Mouse (Mus musculus): ENCODE measurements at regions not wholly inside any gene's neighbourhood (a gene's known extent, or its start where the extent isn't known, plus 50 kb on each side); places are given as distances from the start of the nearest gene placed in this dataset.

DNA sequence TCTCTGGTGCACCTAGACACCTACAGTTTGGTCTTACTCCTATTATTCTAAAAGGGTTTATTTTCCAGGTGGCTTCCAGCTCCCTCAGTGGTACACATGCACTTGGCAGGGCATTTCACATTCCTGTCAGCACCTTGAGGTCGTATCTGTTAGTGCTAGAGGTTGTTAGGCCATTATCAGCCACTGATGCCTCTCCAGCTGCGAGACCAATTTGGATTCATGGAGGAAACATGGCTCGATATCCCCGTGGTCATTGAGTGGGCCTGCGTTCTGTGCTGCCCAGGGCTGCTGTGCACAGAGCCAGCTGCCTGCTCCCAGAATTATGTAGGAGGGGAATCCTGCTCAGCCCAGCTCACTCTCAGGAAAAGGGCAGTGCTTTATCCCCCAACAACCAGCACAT is 60.1 kb upstream of the Irx1 start:
- DNase-seq = no peak

DNA sequence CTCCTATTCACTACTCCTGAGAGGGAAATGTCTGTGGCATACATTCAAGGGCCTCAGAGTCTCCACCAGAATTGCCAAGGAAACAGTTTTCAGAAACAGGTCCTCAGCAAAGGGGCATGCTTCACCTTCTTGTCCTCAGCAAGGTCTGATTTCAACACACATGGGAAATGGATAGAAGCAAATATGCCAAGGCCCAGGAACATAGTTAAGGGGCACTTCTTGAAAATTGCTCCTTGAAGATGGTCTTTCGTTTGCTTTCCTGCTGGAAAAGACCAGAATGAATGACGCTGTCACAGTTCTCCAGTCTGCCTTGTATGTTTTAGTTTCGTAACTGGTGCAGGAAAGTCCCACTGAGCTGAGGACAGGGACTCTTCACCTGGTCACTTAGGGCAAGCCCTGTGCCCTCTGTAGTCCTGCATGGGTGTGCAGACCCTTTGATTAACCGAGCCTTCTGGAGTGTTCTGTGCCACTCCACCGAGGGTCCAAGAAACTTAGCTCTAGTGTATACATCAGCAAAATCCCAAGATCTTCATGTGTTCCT is 80.5 kb upstream of the Irx1 start:
- DNase-seq = no peak

DNA sequence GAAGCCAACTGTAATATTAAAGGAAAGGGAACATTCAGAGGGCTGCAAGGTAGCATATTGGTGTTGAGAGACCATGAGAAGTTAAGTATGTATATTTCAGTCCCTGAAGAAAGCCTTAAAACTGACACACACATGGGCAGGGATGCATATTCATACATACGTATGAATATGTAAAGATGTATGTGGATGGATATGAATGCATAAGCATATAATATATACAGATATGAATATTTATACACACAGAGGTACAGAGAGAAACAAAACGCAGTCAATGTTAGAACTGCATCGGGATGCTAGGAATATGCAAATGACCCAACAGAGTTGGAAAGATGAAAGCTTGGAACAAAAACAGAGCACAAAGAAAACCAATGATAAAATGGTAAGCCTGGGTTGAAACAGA is 92.9 kb upstream of the Irx1 start:
- no peak for DNase-seq

DNA sequence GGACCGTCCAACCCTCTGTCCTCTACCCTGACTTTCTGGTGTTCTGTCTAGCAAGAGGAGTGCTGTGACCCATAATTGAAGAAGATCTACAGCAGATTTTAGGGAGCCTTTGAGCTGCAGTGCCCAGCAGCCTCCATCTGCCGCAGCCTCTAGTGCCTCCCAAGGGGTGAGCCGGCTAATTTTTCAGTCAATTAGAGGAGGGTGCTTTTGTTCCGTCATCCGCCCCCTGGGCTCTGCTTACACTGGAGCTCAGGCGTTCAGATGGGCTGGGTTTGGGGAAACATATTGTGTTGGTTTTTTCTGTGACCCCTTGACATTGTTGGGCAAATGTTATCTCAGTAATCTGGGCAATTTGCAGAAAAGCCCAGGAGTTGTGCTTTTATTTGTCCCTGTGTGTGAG is 98.1 kb upstream of the Irx1 start:
- DNase-seq = no peak

DNA sequence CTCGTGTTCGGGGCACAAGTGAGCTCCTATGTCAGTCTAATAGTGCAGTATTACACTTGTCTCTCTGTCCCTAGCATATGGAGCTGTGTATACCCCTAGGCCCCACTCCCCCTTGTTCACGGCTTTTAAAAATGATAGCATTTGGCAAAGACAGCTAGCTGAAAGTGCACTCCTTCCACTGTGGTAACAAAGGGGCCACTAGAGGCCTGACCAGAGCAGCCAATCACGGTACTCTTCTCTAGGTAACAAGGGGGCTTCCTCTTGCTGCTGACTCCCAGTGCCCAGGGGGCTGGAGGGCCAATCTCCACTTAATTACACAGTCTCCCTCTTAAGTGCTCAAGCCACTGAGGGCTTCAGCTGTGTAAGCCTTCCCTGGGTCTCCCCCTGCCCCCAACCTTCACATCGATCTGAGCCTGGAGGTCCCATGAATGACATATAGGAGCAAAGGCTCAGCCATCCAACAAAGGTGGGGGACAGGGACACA is 99.8 kb upstream of the Irx1 start:
- no peak for DNase-seq

DNA sequence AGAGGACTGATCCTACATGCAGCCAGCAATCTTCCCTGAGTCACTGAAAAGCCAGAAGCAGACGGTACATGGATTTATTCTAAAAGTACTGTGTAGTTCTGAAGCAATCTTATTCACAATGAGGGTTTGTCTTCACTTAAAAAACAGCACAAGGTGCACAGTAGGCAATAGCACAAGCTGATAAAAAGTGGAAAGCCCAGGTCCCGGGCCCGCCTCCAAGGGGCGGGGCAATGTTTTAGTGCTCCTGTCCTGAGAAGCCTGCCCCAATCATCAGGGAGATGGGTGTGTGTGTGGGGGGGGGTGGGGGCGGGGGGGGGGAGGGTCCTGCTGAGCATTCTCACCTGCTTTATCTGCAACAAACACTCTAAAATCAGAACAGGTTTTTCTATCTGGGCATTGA is 133.1 kb upstream of the Irx1 start:
- no peak for DNase-seq

DNA sequence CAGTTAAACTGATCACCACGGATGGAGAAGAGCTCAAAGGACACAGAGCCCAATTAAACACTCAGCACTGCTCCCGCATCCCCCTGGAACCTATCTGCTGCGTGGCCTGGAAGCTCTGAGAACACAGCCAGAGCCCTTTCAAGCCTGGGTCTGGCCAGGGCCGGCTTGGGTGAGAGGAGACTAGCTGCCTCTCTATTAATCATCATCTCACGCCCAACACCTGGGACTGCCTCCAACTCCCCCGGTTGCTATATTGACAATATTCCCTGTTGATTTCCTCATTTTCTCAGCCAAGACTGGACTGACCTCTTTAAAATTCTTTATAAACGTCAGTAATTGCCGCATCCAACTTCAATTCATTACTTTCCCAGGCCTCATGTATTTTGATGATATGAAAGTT is 133.7 kb upstream of the Irx1 start:
- DNase-seq = no peak

DNA sequence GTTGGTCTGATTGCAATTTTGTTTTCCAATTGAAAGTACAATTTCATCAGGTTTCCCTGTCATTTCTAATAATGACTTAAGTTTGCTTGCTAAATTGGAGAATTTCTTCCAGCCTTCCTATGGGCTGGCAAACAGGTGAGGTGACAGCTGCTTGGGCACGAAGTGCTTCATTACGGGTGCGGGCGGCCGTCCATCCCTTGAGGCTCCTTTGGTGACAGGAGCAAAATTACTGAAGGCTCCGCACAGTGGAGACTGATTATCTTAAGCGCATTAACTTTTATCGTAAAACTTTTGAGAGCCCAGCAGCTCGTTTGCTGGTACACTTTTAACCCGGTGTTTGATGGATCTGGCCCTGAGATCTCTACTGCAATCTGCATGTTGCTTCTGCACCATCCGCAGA is 134.3 kb upstream of the Irx1 start:
- no peak for DNase-seq

DNA sequence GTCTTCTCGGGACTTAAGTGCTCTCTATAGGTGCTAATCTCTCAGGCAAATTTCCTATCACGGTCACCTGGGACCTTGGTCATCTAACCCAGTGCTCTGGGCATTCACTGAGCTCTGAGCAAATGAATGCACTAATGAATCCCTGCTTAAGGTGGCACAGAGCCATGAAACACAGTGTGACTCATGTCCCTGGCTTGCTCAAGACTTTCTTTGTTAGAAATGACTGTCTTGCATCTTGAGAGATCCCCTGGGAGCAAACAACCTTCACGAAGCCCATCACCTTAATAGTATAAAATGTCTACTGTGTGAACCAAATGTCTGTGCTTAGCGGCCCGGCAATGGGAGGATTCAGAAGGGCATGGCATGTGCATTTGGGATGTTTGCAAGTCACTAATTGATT is 137.2 kb upstream of the Irx1 start:
- DNase-seq = no peak

DNA sequence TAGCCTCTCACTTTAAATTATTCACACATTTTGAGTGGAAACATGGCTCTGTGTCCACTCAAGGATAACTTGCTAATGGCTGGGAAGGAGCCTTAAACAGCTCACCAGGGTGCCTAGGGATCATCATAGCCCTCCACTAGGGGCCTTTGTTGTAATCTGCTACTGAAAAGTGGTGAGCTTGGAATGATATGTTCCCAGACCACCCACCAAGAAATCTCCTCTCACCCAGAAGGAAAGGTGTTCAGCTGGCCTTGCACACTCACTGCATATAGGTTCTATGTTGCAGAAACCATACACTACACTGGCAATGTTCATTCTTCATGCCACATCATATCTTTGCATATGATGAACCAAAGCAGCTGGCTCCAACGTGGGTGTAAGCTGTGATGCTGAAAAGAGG is 145.1 kb upstream of the Irx1 start:
- no peak for DNase-seq

DNA sequence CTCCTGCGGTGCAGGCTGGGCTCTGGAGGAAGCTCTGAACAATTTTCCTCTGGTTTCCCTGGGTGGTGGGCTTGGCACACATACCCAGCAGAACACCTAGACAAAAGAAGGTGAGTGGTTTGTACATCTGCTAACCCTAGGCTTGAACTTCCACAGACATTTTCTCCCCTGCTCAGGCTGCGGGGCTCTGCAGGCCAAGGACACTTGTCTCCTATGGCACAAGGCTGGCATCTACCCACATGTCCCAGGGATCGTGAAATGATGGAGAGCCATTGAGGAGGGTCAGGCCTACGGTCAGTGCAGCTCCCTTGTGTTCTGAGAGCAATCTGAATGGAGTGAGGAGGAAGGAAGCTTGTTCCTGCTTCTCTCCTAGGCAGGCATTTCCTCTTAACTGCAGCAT is 150.4 kb upstream of the Irx1 start:
- no peak for DNase-seq

DNA sequence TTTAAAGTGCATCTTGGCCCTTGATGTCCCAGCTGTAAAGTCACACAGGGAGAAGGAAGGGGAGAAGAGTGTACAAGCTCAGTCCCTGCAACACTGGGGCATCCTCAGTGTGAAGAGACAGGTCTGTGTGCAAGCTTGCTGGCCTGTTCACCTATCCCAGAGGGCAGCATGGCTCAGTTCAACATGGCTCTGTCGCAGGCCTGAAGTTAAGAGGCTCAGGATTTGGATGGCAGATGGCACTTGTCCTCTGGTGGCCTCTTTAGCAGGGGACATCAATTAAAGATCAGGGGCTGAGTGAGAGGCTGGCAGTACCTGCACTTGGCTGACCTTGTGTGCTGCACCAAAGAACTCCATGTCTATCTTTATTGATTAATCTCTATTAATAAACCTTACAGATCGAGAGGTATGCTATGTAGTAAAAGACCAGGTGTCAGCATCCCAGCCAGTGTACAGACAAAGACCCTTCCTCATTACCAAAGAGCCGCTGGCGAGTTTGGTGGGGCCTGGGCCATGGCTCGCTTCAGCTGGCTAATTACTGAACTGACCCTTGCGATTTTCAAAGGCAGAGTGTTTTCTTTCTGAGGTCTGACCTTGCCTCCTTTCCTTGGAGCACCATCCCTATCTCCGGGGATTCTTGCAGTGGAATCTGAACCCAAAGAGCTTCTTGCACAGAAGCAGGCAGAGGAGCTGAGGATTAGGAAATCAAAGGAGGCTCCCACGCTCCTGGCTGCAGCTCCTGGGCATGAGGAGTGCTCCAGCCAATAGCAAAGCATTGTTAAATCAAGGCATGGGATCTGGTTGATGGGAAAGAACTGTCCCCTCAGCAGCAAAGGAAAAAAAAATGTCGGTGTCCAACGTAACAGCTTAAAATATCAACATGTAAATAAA is 151.5 kb upstream of the Irx1 start:
- DNase-seq = no peak

DNA sequence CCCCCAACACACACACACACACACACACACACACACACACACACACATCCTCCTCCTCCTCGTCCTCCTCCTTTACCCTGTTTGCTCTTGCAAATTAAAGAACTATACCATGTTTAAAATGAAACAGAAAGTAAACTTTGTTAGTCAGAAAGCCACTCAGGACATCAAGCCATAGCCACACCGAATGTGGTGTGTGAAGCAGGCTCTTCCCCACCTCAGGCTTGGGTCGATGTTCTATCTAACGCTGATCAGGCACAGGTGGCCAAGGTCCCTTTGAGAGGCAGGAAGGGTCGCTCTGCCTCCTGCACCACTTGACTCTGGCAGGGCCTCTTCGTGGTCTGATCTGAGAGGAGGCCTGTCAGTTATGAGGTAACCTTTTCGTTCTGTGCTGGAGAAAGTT is 156.9 kb upstream of the Irx1 start:
- DNase-seq = no peak

DNA sequence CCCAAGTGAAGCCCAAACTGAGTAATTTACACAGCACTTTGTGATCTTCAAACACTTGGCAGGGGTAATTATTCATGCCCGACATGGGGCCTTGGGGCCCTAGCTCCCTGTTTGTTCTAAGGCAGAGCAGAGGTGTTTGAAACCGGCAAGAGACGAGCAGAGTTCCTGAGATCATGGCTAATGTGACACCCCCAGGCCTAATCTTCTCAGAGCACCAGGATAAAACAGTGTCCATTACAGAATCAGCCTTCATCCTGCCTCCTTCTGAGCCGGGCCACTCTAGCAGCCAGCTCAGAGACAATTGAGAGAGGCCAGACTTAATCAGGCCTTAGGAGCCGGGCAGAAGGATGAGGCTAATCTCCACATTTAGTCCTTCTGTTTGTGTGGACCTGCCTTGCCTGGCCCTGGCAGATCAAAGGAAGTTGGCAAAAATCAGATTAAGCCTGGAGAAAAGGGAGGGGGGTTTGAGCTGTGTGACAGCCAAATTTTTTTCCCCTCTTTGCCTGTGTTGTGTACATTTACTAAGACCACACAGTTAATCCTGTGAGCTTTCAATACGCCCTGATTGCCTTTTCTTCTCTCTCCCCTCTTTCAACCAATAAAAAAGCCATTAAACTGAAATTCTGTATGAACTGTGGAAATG is 157.5 kb upstream of the Irx1 start:
- no peak for DNase-seq

DNA sequence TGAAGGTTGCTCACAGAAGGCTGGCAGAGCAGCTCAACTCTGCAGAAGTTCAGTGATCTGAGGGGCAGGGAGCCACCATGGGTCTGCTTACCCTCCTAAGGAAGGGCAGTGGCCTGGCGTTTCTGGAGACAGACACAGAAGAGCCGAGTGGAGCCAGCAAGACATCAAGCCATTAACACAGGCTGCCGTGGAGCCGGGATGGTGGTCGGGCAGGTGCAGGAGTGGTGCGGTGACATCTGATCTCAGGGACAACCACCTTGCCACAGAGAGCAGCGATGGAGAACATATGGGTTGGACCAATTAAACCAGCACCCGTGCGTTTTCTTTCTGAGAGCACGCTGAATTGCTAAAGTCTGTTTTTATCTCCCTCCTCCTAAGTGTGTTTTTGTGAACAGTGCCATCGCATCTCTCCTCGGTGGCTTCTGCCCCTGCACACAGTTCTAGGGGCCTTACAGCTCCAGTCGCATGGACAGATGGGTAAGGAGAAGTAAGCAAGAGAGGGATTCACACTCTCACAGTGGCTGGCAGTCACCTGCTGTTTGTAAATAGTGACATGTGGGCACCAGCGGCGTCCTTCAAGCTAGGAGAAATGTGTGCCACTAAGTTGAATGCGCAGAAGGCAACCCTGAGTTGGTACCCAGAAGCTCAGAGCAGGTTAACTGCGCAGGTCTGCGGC is 158.2 kb upstream of the Irx1 start:
- DNase-seq = no peak

DNA sequence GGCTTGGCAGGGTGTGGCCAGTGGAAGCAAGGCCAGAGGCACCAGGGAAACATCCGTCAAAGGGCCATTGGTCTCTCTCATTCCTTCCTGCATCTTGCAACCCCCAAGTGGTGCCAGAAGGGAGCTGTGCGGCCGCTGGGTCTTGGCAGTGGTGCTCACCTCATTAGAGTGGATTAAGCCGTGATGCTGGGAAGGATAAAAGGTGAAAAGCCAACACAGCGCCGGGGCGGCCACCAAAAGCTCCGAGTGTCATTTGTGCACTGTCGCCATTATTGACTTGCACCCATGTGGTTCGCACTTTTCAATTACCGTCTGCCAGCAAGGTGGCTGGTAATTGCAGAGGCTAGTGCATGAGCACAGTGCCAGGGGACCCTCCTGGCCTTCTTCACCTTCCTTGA is 158.7 kb upstream of the Irx1 start:
- DNase-seq = no peak

DNA sequence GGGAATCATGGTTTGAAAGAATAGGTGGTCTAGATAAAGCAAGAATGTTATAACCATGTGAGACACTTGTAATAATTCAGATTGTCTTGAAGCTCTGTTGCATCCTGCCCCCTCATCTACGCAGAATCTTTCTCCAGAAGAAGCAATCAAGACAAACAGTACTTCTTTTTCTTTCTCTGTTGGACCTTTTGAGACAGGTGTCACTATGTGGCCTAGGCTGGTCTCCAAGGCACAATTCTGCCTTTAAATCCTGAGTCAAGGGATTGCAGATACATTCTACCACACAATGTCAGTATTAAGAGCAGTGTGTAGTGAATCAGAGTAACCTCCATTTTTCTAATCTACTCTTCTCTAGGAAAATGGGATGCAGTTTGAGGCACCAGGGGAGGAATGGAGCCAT is 164.8 kb upstream of the Irx1 start:
- no peak for DNase-seq

DNA sequence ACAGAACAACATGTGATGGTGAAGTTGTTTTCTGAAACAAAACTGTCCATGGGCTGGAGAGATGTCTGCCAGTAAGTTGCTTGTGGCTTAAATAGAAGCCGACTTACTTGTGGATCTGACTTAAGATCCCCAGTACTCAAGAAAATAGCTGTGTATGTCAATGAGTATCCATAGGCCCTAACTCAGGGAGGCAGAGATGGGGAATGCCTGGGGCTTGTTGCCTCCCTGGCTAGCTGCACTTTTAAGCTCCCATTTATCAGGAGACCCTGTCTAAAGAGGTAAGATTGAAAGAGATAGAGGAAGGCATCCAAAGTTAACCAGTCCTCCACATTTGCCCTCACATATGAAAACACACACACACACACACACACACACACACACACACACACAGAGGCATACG is 167.8 kb upstream of the Irx1 start:
- no peak for DNase-seq

DNA sequence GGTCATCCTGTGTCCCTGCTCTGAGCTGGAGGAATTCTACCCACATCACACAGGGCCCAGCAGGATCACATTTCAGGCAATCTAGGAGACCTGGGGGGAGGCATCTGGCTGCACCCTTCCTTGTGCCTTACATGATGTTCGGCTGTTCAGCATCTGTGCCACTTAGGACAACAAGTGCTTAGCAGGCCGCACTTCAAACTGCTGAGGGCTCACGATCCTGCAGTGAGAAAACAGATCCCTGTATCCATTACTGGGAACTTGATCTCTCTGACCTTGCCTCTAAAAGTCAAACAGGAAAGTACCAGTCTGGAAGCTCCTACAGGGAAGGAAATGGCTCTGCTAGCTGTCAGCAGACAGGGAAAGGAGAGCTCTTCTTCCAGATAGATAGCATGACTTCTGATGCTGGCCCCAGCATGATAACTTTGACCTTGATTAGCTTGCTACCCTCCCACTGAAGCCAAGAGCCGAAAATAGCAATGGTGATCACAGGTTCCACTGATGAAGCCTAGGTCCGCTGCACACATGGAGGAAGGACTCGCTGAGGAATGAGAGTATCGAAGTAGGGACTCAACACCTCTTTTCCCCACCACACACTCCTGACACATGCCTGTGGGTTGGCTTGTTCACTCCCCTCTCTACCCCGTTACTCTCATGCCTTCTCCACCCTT is 170.7 kb upstream of the Irx1 start:
- no peak for DNase-seq

DNA sequence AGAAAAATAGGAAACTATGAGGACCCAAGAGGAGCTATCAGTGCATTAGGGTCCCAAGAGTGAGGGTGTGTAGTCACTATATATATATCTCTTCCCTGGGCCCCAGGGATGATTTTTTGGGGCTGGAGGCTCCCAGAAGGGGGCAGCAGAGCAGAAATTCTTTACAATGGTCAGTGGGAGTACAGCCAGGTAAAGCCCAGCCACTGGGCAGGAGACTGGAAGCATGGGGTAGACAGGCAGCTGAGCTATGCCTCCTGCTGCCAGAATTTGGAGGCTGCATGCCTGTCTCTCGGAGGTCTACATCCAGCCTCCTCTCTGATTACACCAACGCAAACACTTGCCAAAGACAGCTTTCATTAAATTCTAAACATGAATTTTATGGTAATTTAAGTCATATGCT is 202.7 kb upstream of the Irx1 start:
- no peak for DNase-seq

DNA sequence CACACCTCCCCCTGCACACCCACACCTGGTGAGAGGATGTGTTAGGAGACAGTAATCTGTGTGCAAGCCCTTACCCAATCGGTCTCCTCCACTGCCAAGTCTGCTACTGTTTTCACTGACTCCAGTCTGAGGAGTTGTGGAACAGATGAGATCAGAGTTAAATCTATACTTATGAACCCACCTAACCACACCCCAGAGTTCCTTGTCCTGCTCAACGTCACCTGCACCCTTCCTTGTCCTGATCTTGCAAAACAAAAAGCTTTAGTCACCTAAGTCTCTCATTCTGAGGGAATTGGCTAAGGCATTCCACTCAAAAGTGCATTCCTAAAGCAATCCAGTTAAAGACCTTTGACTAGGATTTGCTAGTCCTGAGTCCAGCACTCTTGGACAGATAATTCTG is 203.9 kb upstream of the Irx1 start:
- no peak for DNase-seq

DNA sequence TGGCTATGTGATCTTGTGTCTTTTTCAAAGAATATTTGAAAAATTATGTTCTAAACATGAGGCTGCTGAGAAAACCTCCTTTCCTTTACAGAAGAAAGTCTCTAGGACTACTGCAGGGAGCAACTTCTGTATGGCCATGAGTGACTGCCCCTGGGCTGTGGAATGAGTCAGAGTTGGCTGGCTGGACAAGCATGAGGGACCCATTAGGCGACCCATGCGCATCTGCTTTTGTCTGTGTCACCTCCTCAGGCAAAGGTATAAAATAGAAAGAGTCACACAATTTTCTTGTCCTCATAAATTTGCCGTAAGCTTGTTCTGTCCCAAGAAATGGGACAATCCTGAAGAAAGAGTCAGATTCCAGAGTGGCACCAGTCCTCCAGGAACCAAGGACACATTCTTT is 220.1 kb upstream of the Irx1 start:
- no peak for DNase-seq
